ENCODE assay signal across 17 mouse cellular contexts in genomic region chr16:9132113-9132512, GRCm38 (mm10).
DNase-seq lines count a peak whose midpoint lies in the region; ATAC-seq and TF ChIP-seq lines count a peak whose summit lies in the region.
"Had no signal": no experiment of that assay in that cellular context is flagged by ENCODE, and none has a peak within 500 bp of the region (broad histone marks: within the 10 kb centered on the region; RNA-seq: fewer than 3 reads in every experiment).

No protein-coding gene starts in this region.

- DNase-seq in liver = peak; percentile 45
- no peak for DNase-seq in liver, embryonic 11.5 days (ENCODE audit: low spot score)
- peak; percentile 72 for DNase-seq in ES-E14 (ENCODE audit: low read depth, low spot score)
- peak; percentile 8 for DNase-seq in c-Kit-positive CD71-negative TER-119-negative erythroid progenitor cells, embryonic 14.5 days (ENCODE audit: low read depth)
- DNase-seq in layer of hippocampus, adult 18-20 months (ENCODE audit: low spot score in 2 of 2) = no peak
- DNase-seq in yolk sac, embryonic 10.5 days (ENCODE audit: low spot score) = no peak
- DNase-seq in right cerebral cortex, postnatal 25 days = no peak
- DNase-seq: adrenal gland, postnatal 10 days; cerebellum, postnatal 10 days; gastrocnemius, postnatal 14 days; lung, postnatal 4 days; thymus, postnatal 25 days had no signal

- H3K4me2 ChIP-seq in liver, embryonic 11.5 days = no peak overlapping the region
- H3K4me2 ChIP-seq: limb, embryonic 15.5 days; midbrain, embryonic 12.5 days had no signal

- H3K9ac ChIP-seq in liver, embryonic 11.5 days (ENCODE audit: low read depth, low read length) = no peak overlapping the region
- H3K9ac ChIP-seq in ES-E14 (ENCODE audit: insufficient read depth, low read depth, low read length, poor library complexity, severe bottlenecking) = no peak overlapping the region
- H3K9ac ChIP-seq: limb, embryonic 15.5 days; midbrain, embryonic 12.5 days had no signal

- no peak overlapping the region for H3K27ac ChIP-seq in liver, embryonic 11.5 days (ENCODE audit: low read depth, low read length)
- H3K27ac ChIP-seq in ES-E14 (ENCODE audit: insufficient read depth, low read depth, low read length, poor library complexity, severe bottlenecking) = peak overlapping the region; percentile 81; the same call in 1 of the 2 replicates
- H3K27ac ChIP-seq: embryonic facial prominence, embryonic 10.5 days; limb, embryonic 15.5 days; midbrain, embryonic 12.5 days; stomach, postnatal 0 days had no signal

- no peaks in the 10 kb centered on the region for H3K27me3 ChIP-seq in liver, embryonic 11.5 days (replicated peaks; ENCODE audit: control insufficient read depth, insufficient read depth, low read length)
- H3K27me3 ChIP-seq: limb, embryonic 15.5 days; midbrain, embryonic 12.5 days had no signal

- H3K36me3 ChIP-seq in liver, embryonic 11.5 days (ENCODE audit: control insufficient read depth, insufficient read depth, low read length) = no peaks in the 10 kb centered on the region
- peaks cover 9% of the 10 kb centered on the region for H3K36me3 ChIP-seq in ES-E14 (ENCODE audit: control insufficient read depth, insufficient read depth, low read length, poor library complexity, severe bottlenecking)
- H3K36me3 ChIP-seq: embryonic facial prominence, embryonic 10.5 days; limb, embryonic 15.5 days; midbrain, embryonic 12.5 days had no signal

- in situ Hi-C loops in ES-E14 (cut with MboI; ENCODE audit: low sequenced_read_pairs in 2 of 2, unreplicated experiment in 2 of 2) = no loop called here

- 58% methylated on average over 3 of the region's 3 CpGs for WGBS in liver, embryonic 11.5 days

- no peak overlapping the region for H3K4me3 ChIP-seq in liver, embryonic 11.5 days (ENCODE audit: low read depth, low read length)
- H3K4me3 ChIP-seq in ES-E14 (ENCODE audit: insufficient read depth in 1 of 2, low read depth in 1 of 2, low read length in 2 of 2, poor library complexity in 1 of 2, severe bottlenecking in 1 of 2) = no peak overlapping the region
- H3K4me3 ChIP-seq: embryonic facial prominence, embryonic 10.5 days; limb, embryonic 15.5 days; midbrain, embryonic 12.5 days had no signal

- ATAC-seq in liver, embryonic 11.5 days (replicated peaks; ENCODE audit: low FRiP score) = no peak
- ATAC-seq: inflammation-experienced regulatory T-cells, adult 6 months had no signal

- H3K9me3 ChIP-seq in liver, embryonic 11.5 days (ENCODE audit: control insufficient read depth, low read length) = no peaks in the 10 kb centered on the region
- no peaks in the 10 kb centered on the region for H3K9me3 ChIP-seq in ES-E14 (ENCODE audit: control insufficient read depth, insufficient read depth, low read depth, low read length)
- H3K9me3 ChIP-seq: embryonic facial prominence, embryonic 10.5 days; limb, embryonic 15.5 days; midbrain, embryonic 12.5 days had no signal

- H3K4me1 ChIP-seq in liver, embryonic 11.5 days (replicated peaks; ENCODE audit: control insufficient read depth, insufficient read depth, low read length) = no peaks in the 10 kb centered on the region
- H3K4me1 ChIP-seq in ES-E14 (ENCODE audit: control insufficient read depth in 2 of 2, insufficient read depth in 2 of 2, low read length in 2 of 2, poor library complexity in 1 of 2) = peaks cover 21 to 23% of the 10 kb centered on the region in 2 experiments
- H3K4me1 ChIP-seq: limb, embryonic 15.5 days; midbrain, embryonic 12.5 days had no signal

TF ChIP-seq in ES-E14, 5 proteins besides CTCF, POLR2A, EP300 and RAD21:
- peak; percentile 100 for TF ChIP-seq MAFK (IDR thresholded peaks at IDR 0.05; ENCODE audit: insufficient read depth, low read depth, low read length)
- TF ChIP-seq ZC3H11A (IDR thresholded peaks at IDR 0.05; ENCODE audit: borderline replicate concordance, low read depth, low read length) = no peak
- no peak for TF ChIP-seq ZNF384 (IDR thresholded peaks at IDR 0.05; ENCODE audit: low read depth, low read length)
- TF ChIP-seq HCFC1 (IDR thresholded peaks at IDR 0.05; ENCODE audit: borderline replicate concordance, insufficient read depth, low read length) = 0 out of 2 replicates have a peak, but pooled peaks have one; percentile 29
- 0 out of 2 replicates have a peak, but pooled peaks have one; percentile 50 for TF ChIP-seq CHD2 (IDR thresholded peaks at IDR 0.05; ENCODE audit: low read depth, low read length)

Comparison
In these comparisons a context has a peak if more than half of its experiments do, and no peak if none do; other contexts are left out.
1. DNase-seq: peak in liver (single experiment), ES-E14 (single experiment) and c-Kit-positive CD71-negative TER-119-negative erythroid progenitor cells, embryonic 14.5 days (single experiment); none in liver, embryonic 11.5 days (single experiment), layer of hippocampus, adult 18-20 months (0 of 2), yolk sac, embryonic 10.5 days (single experiment) and right cerebral cortex, postnatal 25 days (single experiment).